In the genomic region with DNA sequence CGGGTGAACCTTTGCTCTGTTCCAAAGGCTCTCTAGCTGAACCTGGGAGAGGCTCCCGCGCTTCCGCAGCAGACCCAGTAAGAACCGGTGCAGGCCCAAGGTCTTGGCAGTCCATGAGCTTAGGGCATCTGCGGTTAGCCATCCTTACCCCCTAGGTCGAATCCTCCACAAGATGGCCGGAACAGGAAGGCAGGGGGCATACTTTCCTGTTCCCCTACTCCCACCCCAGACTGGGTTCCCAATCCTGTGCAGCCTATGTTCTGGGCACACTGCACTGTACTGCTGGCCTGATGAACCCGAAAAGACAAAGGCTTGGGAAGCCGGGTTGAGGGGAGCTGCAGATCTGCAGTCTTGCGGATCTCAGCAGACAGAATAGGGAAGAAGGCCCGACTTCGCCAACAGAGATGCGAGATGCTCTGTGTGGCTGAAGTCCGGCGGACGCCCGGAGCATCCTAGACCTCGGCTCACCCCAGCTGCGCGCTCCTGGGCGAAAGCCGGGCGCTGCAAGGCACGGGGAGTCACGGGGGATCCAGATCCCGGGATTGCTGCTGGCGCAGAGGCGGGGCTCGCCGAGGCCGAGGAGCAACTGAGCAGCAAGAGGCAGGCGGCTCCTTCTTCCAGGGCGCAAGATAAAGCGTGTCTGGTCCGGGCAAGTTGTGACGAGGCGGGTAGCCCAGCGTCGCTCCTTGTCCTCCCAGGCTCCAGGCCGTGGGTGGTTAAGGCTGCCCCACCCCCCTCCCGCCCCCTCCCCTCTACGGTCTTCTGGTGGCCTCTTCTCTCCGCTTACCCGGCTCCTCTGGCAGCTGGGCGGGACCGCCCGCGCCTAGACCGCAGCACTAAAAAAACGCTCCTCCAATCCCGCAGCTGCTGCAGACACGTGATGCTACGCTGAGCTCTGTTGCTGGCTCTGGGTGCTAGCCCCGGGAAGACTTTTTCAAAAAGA, we compare ENCODE assay signal across 7 mouse cellular contexts. TPM values are rescaled to one million over a fixed set of nuclear protein-coding genes. Genes with fewer than 3 reads are reported as not detected.
A peak's percentile ranks its signal among the peaks of the same experiment; 100 is the strongest.
DNase-seq lines count a peak whose midpoint lies in the region; ATAC-seq lines count a peak whose summit lies in the region.

A gene (minus strand): TSS at position 788 of the 943 bp plus-strand sequence.

- peak; percentile 45 for ATAC-seq in common myeloid progenitor, adult 5-6 weeks (replicated peaks; ENCODE audit: low read depth, poor library complexity, severe bottlenecking)
- peak; percentile 45 for ATAC-seq in megakaryocyte progenitor cell, adult 5-6 weeks (replicated peaks; ENCODE audit: poor library complexity)

- DNase-seq in adrenal gland, adult (ENCODE audit: inconsistent age in 2 of 2, low spot score in 1 of 2) = peak; percentile 81 to 90
- DNase-seq in gastrocnemius, postnatal 10 days = peak; percentile 62
- peak; percentile 82 for DNase-seq in induced T-regulatory cell, adult 2 months (ENCODE audit: low read depth)
- DNase-seq in left cerebral cortex, postnatal 10 days (ENCODE audit: extremely low spot score in 1 of 2, low spot score in 2 of 2) = peak; percentile 82 to 84
- DNase-seq in right cerebral cortex, postnatal 36 days (ENCODE audit: low spot score in 2 of 2) = peak; percentile 75 to 87

- intact Hi-C loops in left cerebral cortex, postnatal 10 days (cut with DNase I) = no loop called here

RNA-seq across cellular contexts. Expression of the gene that starts here (rescaled TPM):
- 0.32 and 1.6 TPM in 2 replicates for total RNA-seq in common myeloid progenitor, adult 5-6 weeks (2017)
- 10 to 100 TPM in 1 of 2 experiments, 1 to 10 TPM in 1; 7.4 to 11.6 TPM for total RNA-seq in gastrocnemius, postnatal 10 days (2021)
- 100 to 1,000 TPM; 137 to 145 TPM for total RNA-seq in left cerebral cortex, postnatal 10 days (2021)
- 0.46 and 0.49 TPM in 2 replicates for total RNA-seq in megakaryocyte progenitor cell, adult 5-6 weeks (2015)
- total RNA-seq in megakaryocyte progenitor cell, adult 5-6 weeks (2017) = 0.03 and 0.92 TPM in 2 replicates

Comparison
In these comparisons a context has a peak if more than half of its experiments do, and no peak if none do; other contexts are left out.
1. Peak in every context shown above with its lines: DNase-seq and ATAC-seq.
2. RNA of the gene that starts here (total RNA-seq): 137 to 145 TPM in left cerebral cortex, postnatal 10 days; 7.4 to 11.6 TPM in gastrocnemius, postnatal 10 days, 0.03 to 0.92 TPM in megakaryocyte progenitor cell, adult 5-6 weeks and 0.32 to 1.6 TPM in common myeloid progenitor, adult 5-6 weeks; every median in the first group is over 10 times any median in the second.
3. Peak in ATAC-seq in megakaryocyte progenitor cell, adult 5-6 weeks; RNA of the gene not detected or under 1 TPM.